Mouse (Mus musculus) skeletal muscle tissue, adult 2 months (tissue): Measurements from ENCODE around the gene Rnf220.

Experiments
- DNase-seq: peaks from one replicate; pipeline ENCODE4 v3.0.0-alpha.2; 2012; ENCODE audit warnings: low read depth, low spot score

Rnf220 gene

GRCm38 (mm10) chr4:117496482-117497165 lies at the start of gene Rnf220:
Rnf220 (minus strand) TSS chr4:117497052.
- no peak for DNase-seq

- no peak for DNase-seq
Observed at GRCm38 (mm10) chr4:117546616-117547015, 49.8 kb upstream of the Rnf220 start.

GRCm38 (mm10) chr4:117545448-117545847 lies 48.6 kb upstream of the Rnf220 start:
- no peak for DNase-seq

GRCm38 (mm10) chr4:117540571-117540970 lies 43.7 kb upstream of the Rnf220 start:
- DNase-seq: no peak

GRCm38 (mm10) chr4:117539329-117539980 lies 42.6 kb upstream of the Rnf220 start:
- DNase-seq: no peak

- no peak for DNase-seq
Observed at GRCm38 (mm10) chr4:117537002-117537401, 40.1 kb upstream of the Rnf220 start.

- DNase-seq: no peak
Observed at GRCm38 (mm10) chr4:117535496-117536200, 38.8 kb upstream of the Rnf220 start.

GRCm38 (mm10) chr4:117529843-117530242 lies 33.0 kb upstream of the Rnf220 start:
- no peak for DNase-seq

- peak; percentile 11 for DNase-seq
Observed at GRCm38 (mm10) chr4:117527952-117528351, 31.1 kb upstream of the Rnf220 start.

GRCm38 (mm10) chr4:117527116-117527899 lies 30.5 kb upstream of the Rnf220 start:
- no peak for DNase-seq

- DNase-seq: no peak
Observed at GRCm38 (mm10) chr4:117525990-117526389, 29.1 kb upstream of the Rnf220 start.

GRCm38 (mm10) chr4:117521350-117521749 lies 24.5 kb upstream of the Rnf220 start:
- no peak for DNase-seq

- no peak for DNase-seq
Observed at GRCm38 (mm10) chr4:117518246-117518645, 21.4 kb upstream of the Rnf220 start.

- DNase-seq: no peak
Observed at GRCm38 (mm10) chr4:117499043-117499442, 2.2 kb upstream of the Rnf220 start.

- DNase-seq: no peak
Observed at GRCm38 (mm10) chr4:117495869-117496401, 917 bp downstream of the Rnf220 start.

GRCm38 (mm10) chr4:117494911-117495501 lies 1.8 kb downstream of the Rnf220 start:
- DNase-seq: no peak

GRCm38 (mm10) chr4:117493905-117494851 lies 2.7 kb downstream of the Rnf220 start:
- DNase-seq: no peak

- no peak for DNase-seq
Observed at GRCm38 (mm10) chr4:117493161-117493568, 3.7 kb downstream of the Rnf220 start.

GRCm38 (mm10) chr4:117491840-117492239 lies 5.0 kb downstream of the Rnf220 start:
- DNase-seq: no peak

- DNase-seq: no peak
Observed at GRCm38 (mm10) chr4:117489975-117490374, 6.9 kb downstream of the Rnf220 start.
